Mouse (Mus musculus): Measurements from ENCODE around the gene Fignl2. TPM values are rescaled to one million over a fixed set of nuclear protein-coding genes. Genes with fewer than 3 reads are reported as not detected.

Fignl2 gene
- total RNA-seq (2012; rRNA removed) (not detected in 2 replicates), total RNA-seq (2014; rRNA removed) (not detected in 2 replicates), polyA plus RNA-seq (2012; ENCODE audit: insufficient read length, low read depth) (not detected in 2 replicates)

- peaks cover 9% of the 10 kb centered on the region for H3K9me3 ChIP-seq (replicated peaks; ENCODE audit: low read length)
- no peaks in the 10 kb centered on the region for H3K79me2 ChIP-seq (replicated peaks; ENCODE audit: control insufficient read depth, extremely low read depth, insufficient read depth, poor library complexity, severe bottlenecking)
- in situ Hi-C loops (cut with MboI; ENCODE audit: low pct_ligation_motif_present, low pct_unique_long_range_greater_than_20kb, low sequenced_read_pairs) (no loop called here), dilution Hi-C loops (cut with MboI; ENCODE audit: extremely low pct_ligation_motif_present, extremely low pct_unique_long_range_greater_than_20kb, low sequenced_read_pairs) (no loop called here)
- peaks cover 3 to 9% of the 10 kb centered on the region in 2 experiments for H3K4me1 ChIP-seq (ENCODE audit: control insufficient read depth in 1 of 2, insufficient read depth in 2 of 2)
- no peak for TF ChIP-seq BHLHE40 (IDR thresholded peaks at IDR 0.05; ENCODE audit: low read depth, low read length)
- TF ChIP-seq KAT2A (IDR thresholded peaks at IDR 0.05; ENCODE audit: insufficient replicate concordance, low read length) = no peak
- no peak for TF ChIP-seq SMC3 (IDR thresholded peaks at IDR 0.05; ENCODE audit: low read depth, low read length)
- no peak for TF ChIP-seq PAX5 (IDR thresholded peaks at IDR 0.05; ENCODE audit: low read length)
- no peak for TF ChIP-seq ZC3H11A (IDR thresholded peaks at IDR 0.05; ENCODE audit: low read depth, low read length)
- no peak for TF ChIP-seq HCFC1 (IDR thresholded peaks at IDR 0.05; ENCODE audit: low read depth, low read length)
- no peak for TF ChIP-seq RAD21 (IDR thresholded peaks at IDR 0.05; ENCODE audit: low read depth, low read length)
- no peak for TF ChIP-seq ETS1 (conservative IDR thresholded peaks at IDR 0.05; ENCODE audit: low read depth, low read length)
- TF ChIP-seq UBTF (IDR thresholded peaks at IDR 0.05; ENCODE audit: low read depth, low read length) = no peak
- H3K9ac ChIP-seq (ENCODE audit: insufficient read depth, low read depth) = no peak within 1 kb of the TSS
- H3K4me2 ChIP-seq (ENCODE audit: insufficient read depth, low read depth, poor library complexity, severe bottlenecking) = 0 out of 2 replicates have a peak within 1 kb of the TSS, but pooled peaks have one; percentile 25
- H3K36me3 ChIP-seq (replicated peaks in 1 of 2; ENCODE audit: control insufficient read depth in 1 of 2, insufficient read depth in 1 of 2, low read length in 1 of 2) = no peaks in the 10 kb centered on the region
- DNase-seq (ENCODE audit: extremely low read depth) = no peak
- peak within 1 kb of the TSS in 2 of 3 experiments; percentile 32 to 53 for H3K4me3 ChIP-seq (replicated peaks in 1 of 3; ENCODE audit: low read depth in 2 of 3, low read length in 2 of 3, poor library complexity in 1 of 3)
- no peak within 1 kb of the TSS for H3K27ac ChIP-seq (ENCODE audit: insufficient read depth, low read depth)
- peaks cover 90% of the 10 kb centered on the region for H3K27me3 ChIP-seq (replicated peaks)
Measured at GRCm38 (mm10) chr15:101077813-101078730, at the start of gene Fignl2. TSS of gene Fignl2 (minus strand) at chr15:101078567.

GRCm38 (mm10) chr15:101126876-101127544 lies 48.6 kb upstream of the Fignl2 start:
- in situ Hi-C loops (cut with MboI; ENCODE audit: low pct_ligation_motif_present, low pct_unique_long_range_greater_than_20kb, low sequenced_read_pairs) = no loop called here
- DNase-seq (ENCODE audit: extremely low read depth) = no peak
- no peak overlapping the region for H3K9ac ChIP-seq (ENCODE audit: insufficient read depth, low read depth)
- no peak overlapping the region for H3K4me2 ChIP-seq (ENCODE audit: insufficient read depth, low read depth, poor library complexity, severe bottlenecking)
- peaks cover 12% of the 10 kb centered on the region for H3K9me3 ChIP-seq (replicated peaks; ENCODE audit: low read length)
- no peak overlapping the region for H3K4me3 ChIP-seq (replicated peaks in 1 of 3; ENCODE audit: low read depth in 2 of 3, low read length in 2 of 3, poor library complexity in 1 of 3)
- dilution Hi-C loops (cut with MboI; ENCODE audit: extremely low pct_ligation_motif_present, extremely low pct_unique_long_range_greater_than_20kb, low sequenced_read_pairs) = no loop called here
- no peaks in the 10 kb centered on the region for H3K36me3 ChIP-seq (replicated peaks in 1 of 2; ENCODE audit: control insufficient read depth in 1 of 2, insufficient read depth in 1 of 2, low read length in 1 of 2)
- H3K4me1 ChIP-seq (ENCODE audit: control insufficient read depth in 1 of 2, insufficient read depth in 2 of 2) = peaks cover 6 to 12% of the 10 kb centered on the region in 2 experiments
- H3K27me3 ChIP-seq (replicated peaks) = peaks cover 60% of the 10 kb centered on the region
- H3K79me2 ChIP-seq (replicated peaks; ENCODE audit: control insufficient read depth, extremely low read depth, insufficient read depth, poor library complexity, severe bottlenecking) = no peaks in the 10 kb centered on the region
- H3K27ac ChIP-seq (ENCODE audit: insufficient read depth, low read depth) = no peak overlapping the region
- TF ChIP-seq JUND (conservative IDR thresholded peaks at IDR 0.05; ENCODE audit: low read depth, low read length) (no peak), CHD1 (IDR thresholded peaks at IDR 0.05; ENCODE audit: low read depth, low read length) (no peak), MEF2A (IDR thresholded peaks at IDR 0.05; ENCODE audit: borderline replicate concordance, low read depth, low read length) (no peak), EP300 (IDR thresholded peaks at IDR 0.05; ENCODE audit: low read length) (no peak), NRF1 (IDR thresholded peaks at IDR 0.05; ENCODE audit: low read depth, low read length) (no peak), MAZ (IDR thresholded peaks at IDR 0.05; ENCODE audit: low read depth, low read length) (no peak), POLR2A (IDR thresholded peaks at IDR 0.05; ENCODE audit: low read depth, low read length) (no peak), CHD2 (IDR thresholded peaks at IDR 0.05; ENCODE audit: low read length) (no peak), IRF4 (IDR thresholded peaks at IDR 0.05; ENCODE audit: low read depth, low read length) (no peak), ETS1 (conservative IDR thresholded peaks at IDR 0.05; ENCODE audit: low read depth, low read length) (no peak), HCFC1 (IDR thresholded peaks at IDR 0.05; ENCODE audit: low read depth, low read length) (no peak), RAD21 (IDR thresholded peaks at IDR 0.05; ENCODE audit: low read depth, low read length) (no peak), KAT2A (IDR thresholded peaks at IDR 0.05; ENCODE audit: insufficient replicate concordance, low read length) (no peak)
